Mouse (Mus musculus): ENCODE measurements around the gene Cd274. TPM values are rescaled to one million over a fixed set of nuclear protein-coding genes. Genes with fewer than 3 reads are reported as not detected.
"Not testable (repeated sequence)": the region's sequence is repeated elsewhere in the genome, so short reads cannot be mapped to it uniquely, and the experiment has no call there.

Gene Cd274
- polyA plus RNA-seq, 1 experiment from 2014 or later = 0.31 TPM

GRCm38 (mm10) chr19:29403251-29403650 lies 36.0 kb downstream of the Cd274 start:
- no peaks in the 10 kb centered on the region for H3K27me3 ChIP-seq
- no peak overlapping the region for H3K4me3 ChIP-seq
- no peak for ATAC-seq (ENCODE audit: insufficient number of reproducible peaks, low FRiP score, low TSS enrichment, low read depth)
- WGBS = 72% methylated on average over 4 of the region's 4 CpGs
- H3K4me2 ChIP-seq = no peak overlapping the region
- no peaks in the 10 kb centered on the region for H3K9me3 ChIP-seq
- peaks cover 11% of the 10 kb centered on the region for H3K4me1 ChIP-seq
- no peak overlapping the region for H3K9ac ChIP-seq
- H3K27ac ChIP-seq = no peak overlapping the region
- no peaks in the 10 kb centered on the region for H3K36me3 ChIP-seq

GRCm38 (mm10) chr19:29405388-29405787 lies 38.1 kb downstream of the Cd274 start:
- Histone ChIP-seq H3K4me2 (no peak overlapping the region), H3K4me1 (peaks cover 11% of the 10 kb centered on the region), H3K27me3 (no peaks in the 10 kb centered on the region), H3K9ac (no peak overlapping the region), H3K36me3 (no peaks in the 10 kb centered on the region), H3K27ac (no peak overlapping the region), H3K4me3 (no peak overlapping the region), H3K9me3 (no peaks in the 10 kb centered on the region)
- ATAC-seq (ENCODE audit: insufficient number of reproducible peaks, low FRiP score, low TSS enrichment, low read depth) = no peak
- 36% methylated on average over 2 of the region's 2 CpGs for WGBS

- no peaks in the 10 kb centered on the region for H3K9me3 ChIP-seq
- H3K4me2 ChIP-seq = no peak overlapping the region
- no peaks in the 10 kb centered on the region for H3K36me3 ChIP-seq
- no peak overlapping the region for H3K9ac ChIP-seq
- ATAC-seq (ENCODE audit: insufficient number of reproducible peaks, low FRiP score, low TSS enrichment, low read depth) = no peak
- WGBS = 45% methylated on average over 18 of the region's 18 CpGs
- no peaks in the 10 kb centered on the region for H3K27me3 ChIP-seq
- H3K4me1 ChIP-seq = peaks cover 11% of the 10 kb centered on the region
- H3K27ac ChIP-seq = no peak overlapping the region
- no peak overlapping the region for H3K4me3 ChIP-seq
These were observed 39.1 kb downstream of the Cd274 start for GRCm38 (mm10) chr19:29406042-29407017.

- 79% methylated on average over 4 of the region's 4 CpGs for WGBS
- Histone ChIP-seq H3K9me3 (no peaks in the 10 kb centered on the region), H3K4me3 (no peak within 1 kb of the TSS), H3K36me3 (no peaks in the 10 kb centered on the region), H3K4me2 (no peak within 1 kb of the TSS), H3K27me3 (no peaks in the 10 kb centered on the region), H3K4me1 (peaks cover 14% of the 10 kb centered on the region), H3K27ac (no peak within 1 kb of the TSS), H3K9ac (no peak within 1 kb of the TSS)
- no peak for ATAC-seq (ENCODE audit: insufficient number of reproducible peaks, low FRiP score, low TSS enrichment, low read depth)
These were observed 43.4 kb downstream of the Cd274 start, which contains the start of gene Pdcd1lg2 for GRCm38 (mm10) chr19:29410619-29411018. Gene Pdcd1lg2, plus strand, starts transcription at chr19:29410919.

- no peak overlapping the region for H3K4me2 ChIP-seq
- no peak overlapping the region for H3K4me3 ChIP-seq
- WGBS = 29% methylated on average over 6 of the region's 6 CpGs
- H3K27ac ChIP-seq = peak overlapping the region; percentile 82
- H3K36me3 ChIP-seq = no peaks in the 10 kb centered on the region
- H3K27me3 ChIP-seq = no peaks in the 10 kb centered on the region
- 0 out of 2 replicates have a peak, but pooled peaks have one; percentile 63 for ATAC-seq (ENCODE audit: insufficient number of reproducible peaks, low FRiP score, low TSS enrichment, low read depth)
- H3K9me3 ChIP-seq = no peaks in the 10 kb centered on the region
- H3K4me1 ChIP-seq = peaks cover 7% of the 10 kb centered on the region
- no peak overlapping the region for H3K9ac ChIP-seq
These were observed 45.5 kb downstream of the Cd274 start for GRCm38 (mm10) chr19:29412476-29413420.

- ATAC-seq (ENCODE audit: insufficient number of reproducible peaks, low FRiP score, low TSS enrichment, low read depth) = no peak
- no peaks in the 10 kb centered on the region for H3K9me3 ChIP-seq
- no peak overlapping the region for H3K9ac ChIP-seq
- H3K27ac ChIP-seq = no peak overlapping the region
- no peaks in the 10 kb centered on the region for H3K27me3 ChIP-seq
- no peak overlapping the region for H3K4me3 ChIP-seq
- no peak overlapping the region for H3K4me2 ChIP-seq
- no peaks in the 10 kb centered on the region for H3K36me3 ChIP-seq
- 87% methylated on average over 3 of the region's 3 CpGs for WGBS
- H3K4me1 ChIP-seq = peaks cover 10% of the 10 kb centered on the region
These were observed 47.3 kb downstream of the Cd274 start for GRCm38 (mm10) chr19:29414513-29414912.

- not testable (repeated sequence) for H3K4me2 ChIP-seq; H3K9ac ChIP-seq; H3K4me3 ChIP-seq; H3K36me3 ChIP-seq; ATAC-seq (ENCODE audit: insufficient number of reproducible peaks, low FRiP score, low TSS enrichment, low read depth); H3K4me1 ChIP-seq; H3K27me3 ChIP-seq; H3K27ac ChIP-seq; H3K9me3 ChIP-seq
These were observed 47.7 kb downstream of the Cd274 start for GRCm38 (mm10) chr19:29414917-29415316.

- no peaks in the 10 kb centered on the region for H3K9me3 ChIP-seq
- H3K4me3 ChIP-seq = no peak overlapping the region
- 66% methylated on average over 3 of the region's 3 CpGs for WGBS
- no peak for ATAC-seq (ENCODE audit: insufficient number of reproducible peaks, low FRiP score, low TSS enrichment, low read depth)
- H3K27ac ChIP-seq = no peak overlapping the region
- no peak overlapping the region for H3K9ac ChIP-seq
- H3K36me3 ChIP-seq = no peaks in the 10 kb centered on the region
- H3K4me2 ChIP-seq = no peak overlapping the region
- H3K4me1 ChIP-seq = peaks cover 10% of the 10 kb centered on the region
- H3K27me3 ChIP-seq = no peaks in the 10 kb centered on the region
These were observed 49.2 kb downstream of the Cd274 start for GRCm38 (mm10) chr19:29416393-29416902.

GRCm38 (mm10) chr19:29417188-29417587 lies 49.9 kb downstream of the Cd274 start:
- Histone ChIP-seq H3K4me2 (no peak overlapping the region), H3K27me3 (no peaks in the 10 kb centered on the region), H3K9ac (no peak overlapping the region), H3K27ac (no peak overlapping the region), H3K4me1 (peaks cover 10% of the 10 kb centered on the region), H3K36me3 (no peaks in the 10 kb centered on the region), H3K4me3 (no peak overlapping the region), H3K9me3 (no peaks in the 10 kb centered on the region)
- 78% methylated on average over 2 of the region's 2 CpGs for WGBS
- no peak for ATAC-seq (ENCODE audit: insufficient number of reproducible peaks, low FRiP score, low TSS enrichment, low read depth)

- Histone ChIP-seq H3K27me3 (no peaks in the 10 kb centered on the region), H3K9ac (no peak overlapping the region), H3K4me2 (no peak overlapping the region), H3K27ac (no peak overlapping the region), H3K9me3 (no peaks in the 10 kb centered on the region), H3K4me3 (no peak overlapping the region), H3K4me1 (peaks cover 10% of the 10 kb centered on the region), H3K36me3 (no peaks in the 10 kb centered on the region)
- ATAC-seq (ENCODE audit: insufficient number of reproducible peaks, low FRiP score, low TSS enrichment, low read depth) = no peak
- 69% methylated on average over 2 of the region's 2 CpGs for WGBS
These were observed 50.6 kb downstream of the Cd274 start for GRCm38 (mm10) chr19:29417894-29418293.

- H3K4me3 ChIP-seq = no peak overlapping the region
- no peak for ATAC-seq (ENCODE audit: insufficient number of reproducible peaks, low FRiP score, low TSS enrichment, low read depth)
- no peaks in the 10 kb centered on the region for H3K27me3 ChIP-seq
- H3K9me3 ChIP-seq = no peaks in the 10 kb centered on the region
- H3K36me3 ChIP-seq = no peaks in the 10 kb centered on the region
- H3K9ac ChIP-seq = no peak overlapping the region
- peak overlapping the region; percentile 13; the same call in 1 of the 2 replicates for H3K27ac ChIP-seq
- 0 out of 2 replicates have a peak, but pooled peaks cover 3% of the 10 kb centered on the region for H3K4me1 ChIP-seq
- 52% methylated on average over 9 of the region's 9 CpGs for WGBS
- no peak overlapping the region for H3K4me2 ChIP-seq
These were observed 51.4 kb downstream of the Cd274 start for GRCm38 (mm10) chr19:29418661-29419115.

Data from limb, embryonic 15.5 days (tissue).